Comparison of ENCODE assay signal across 10 mouse cellular contexts in the genomic region with DNA sequence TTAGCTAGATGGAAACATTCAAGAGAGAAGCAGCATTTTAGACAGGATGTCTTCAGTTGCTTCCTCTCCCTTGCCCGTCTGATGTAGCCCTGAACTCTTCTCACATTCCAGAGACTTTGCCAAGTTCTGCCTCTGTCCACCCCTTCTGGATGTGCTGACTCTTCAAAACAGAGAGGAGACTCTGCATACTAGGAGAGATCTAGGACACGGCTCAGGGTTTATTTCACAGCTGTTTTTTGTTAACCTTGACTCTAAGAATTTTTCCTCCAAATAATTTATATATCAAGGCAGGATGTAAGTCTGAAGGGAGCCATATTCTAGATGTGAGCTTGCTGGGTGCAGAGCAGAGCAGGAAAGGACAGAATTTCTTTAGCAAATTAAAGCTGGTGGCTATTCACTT.
DNase-seq lines count a peak whose midpoint lies in the region; ATAC-seq and TF ChIP-seq lines count a peak whose summit lies in the region.
"Had no signal": no experiment of that assay in that cellular context is flagged by ENCODE, and none has a peak within 500 bp of the region (broad histone marks: within the 10 kb centered on the region; RNA-seq: fewer than 3 reads in every experiment).

No protein-coding gene starts in this region.

- H3K4me3 ChIP-seq in hindbrain, embryonic 14.5 days (replicated peaks; ENCODE audit: low read length) = no peak overlapping the region
- H3K4me3 ChIP-seq in hindbrain, embryonic 11.5 days (ENCODE audit: low read depth, low read length) = no peak overlapping the region
- peak overlapping the region in 1 of 3 experiments; percentile 31 for H3K4me3 ChIP-seq in CH12.LX (replicated peaks in 1 of 3; ENCODE audit: low read depth in 2 of 3, low read length in 2 of 3, poor library complexity in 1 of 3)
- H3K4me3 ChIP-seq in embryonic facial prominence, embryonic 12.5 days = no peak overlapping the region
- no peak overlapping the region for H3K4me3 ChIP-seq in limb, embryonic 11.5 days (ENCODE audit: low read depth, low read length)

- 0 out of 2 replicates have a peak overlapping the region, but pooled peaks have one; percentile 43 for H3K27ac ChIP-seq in hindbrain, embryonic 14.5 days
- H3K27ac ChIP-seq in hindbrain, embryonic 11.5 days (ENCODE audit: low read depth, low read length) = no peak overlapping the region
- peak overlapping the region; percentile 72 for H3K27ac ChIP-seq in CH12.LX (ENCODE audit: insufficient read depth, low read depth)
- peak overlapping the region; percentile 59; the same call in 1 of the 2 replicates for H3K27ac ChIP-seq in embryonic facial prominence, embryonic 12.5 days
- H3K27ac ChIP-seq in limb, embryonic 11.5 days (replicated peaks; ENCODE audit: low read depth, low read length) = 0 out of 2 replicates have a peak overlapping the region, but pooled peaks have one; percentile 5

- no peak for TF ChIP-seq EP300 in CH12.LX (IDR thresholded peaks at IDR 0.05; ENCODE audit: low read length)

- WGBS in hindbrain, embryonic 14.5 days = 51% methylated on average over 2 of the region's 2 CpGs
- 54% methylated on average over 2 of the region's 2 CpGs for WGBS in hindbrain, embryonic 11.5 days
- WGBS in embryonic facial prominence, embryonic 12.5 days = 11% methylated on average over 2 of the region's 2 CpGs
- 29% methylated on average over 2 of the region's 2 CpGs for WGBS in limb, embryonic 11.5 days

- H3K4me1 ChIP-seq in hindbrain, embryonic 14.5 days (replicated peaks; ENCODE audit: control insufficient read depth, insufficient read depth, low read length) = no peaks in the 10 kb centered on the region; the same call in 1 of the 2 replicates
- H3K4me1 ChIP-seq in hindbrain, embryonic 11.5 days (replicated peaks; ENCODE audit: control insufficient read depth, insufficient read depth, low read length) = 0 out of 2 replicates have a peak, but pooled peaks cover 2% of the 10 kb centered on the region
- peaks cover 13 to 22% of the 10 kb centered on the region in 2 experiments for H3K4me1 ChIP-seq in CH12.LX (ENCODE audit: control insufficient read depth in 1 of 2, insufficient read depth in 2 of 2)
- peaks cover 17% of the 10 kb centered on the region for H3K4me1 ChIP-seq in embryonic facial prominence, embryonic 12.5 days
- H3K4me1 ChIP-seq in limb, embryonic 11.5 days (ENCODE audit: control insufficient read depth, insufficient read depth, low read length) = peaks cover 4% of the 10 kb centered on the region; the same call in 1 of the 2 replicates

- no peak for DNase-seq in hindbrain, embryonic 14.5 days (ENCODE audit: low spot score)
- DNase-seq in hindbrain, embryonic 11.5 days (ENCODE audit: low spot score) = no peak
- DNase-seq in CH12.LX (ENCODE audit: extremely low read depth) = no peak
- no peak for DNase-seq in limb, embryonic 11.5 days (ENCODE audit: low spot score)
- no peak for DNase-seq in embryo, embryonic 10 days (ENCODE audit: low spot score)
- no peak for DNase-seq in gastrocnemius, adult 8-10 months (ENCODE audit: low spot score in 2 of 2)
- DNase-seq: layer of hippocampus, postnatal 36 days; thymus, adult 2 months had no signal

- no peaks in the 10 kb centered on the region for H3K79me2 ChIP-seq in CH12.LX (replicated peaks; ENCODE audit: control insufficient read depth, extremely low read depth, insufficient read depth, poor library complexity, severe bottlenecking)

- no peak for ATAC-seq in hindbrain, embryonic 14.5 days (ENCODE audit: low FRiP score)
- no peak for ATAC-seq in hindbrain, embryonic 11.5 days (ENCODE audit: low FRiP score)
- no peak for ATAC-seq in embryonic facial prominence, embryonic 12.5 days (ENCODE audit: insufficient number of reproducible peaks, insufficient read depth, low FRiP score, low TSS enrichment)
- no peak for ATAC-seq in limb, embryonic 11.5 days (ENCODE audit: insufficient number of reproducible peaks, low FRiP score, low TSS enrichment, low read depth)

- TF ChIP-seq RAD21 in CH12.LX (IDR thresholded peaks at IDR 0.05; ENCODE audit: low read depth, low read length) = no peak

- H3K9me3 ChIP-seq in hindbrain, embryonic 14.5 days (ENCODE audit: control insufficient read depth, low read length) = no peaks in the 10 kb centered on the region
- no peaks in the 10 kb centered on the region for H3K9me3 ChIP-seq in hindbrain, embryonic 11.5 days (ENCODE audit: control insufficient read depth, low read length)
- H3K9me3 ChIP-seq in CH12.LX (replicated peaks; ENCODE audit: low read length) = no peaks in the 10 kb centered on the region
- no peaks in the 10 kb centered on the region for H3K9me3 ChIP-seq in embryonic facial prominence, embryonic 12.5 days
- no peaks in the 10 kb centered on the region for H3K9me3 ChIP-seq in limb, embryonic 11.5 days (ENCODE audit: control insufficient read depth, low read length)
- H3K9me3 ChIP-seq: G1E had no signal

- no peaks in the 10 kb centered on the region for H3K36me3 ChIP-seq in hindbrain, embryonic 14.5 days (replicated peaks; ENCODE audit: control insufficient read depth, insufficient read depth)
- no peaks in the 10 kb centered on the region for H3K36me3 ChIP-seq in hindbrain, embryonic 11.5 days (ENCODE audit: control insufficient read depth, insufficient read depth, low read length)
- no peaks in the 10 kb centered on the region for H3K36me3 ChIP-seq in CH12.LX (replicated peaks in 1 of 2; ENCODE audit: control insufficient read depth in 1 of 2, insufficient read depth in 1 of 2, low read length in 1 of 2)
- H3K36me3 ChIP-seq in embryonic facial prominence, embryonic 12.5 days = no peaks in the 10 kb centered on the region
- no peaks in the 10 kb centered on the region for H3K36me3 ChIP-seq in limb, embryonic 11.5 days (ENCODE audit: control insufficient read depth, insufficient read depth, low read length)
- H3K36me3 ChIP-seq: G1E had no signal

- dilution Hi-C loops in CH12.LX (cut with MboI; ENCODE audit: extremely low pct_ligation_motif_present, extremely low pct_unique_long_range_greater_than_20kb, low sequenced_read_pairs) = no loop called here

- TF ChIP-seq POLR2A in CH12.LX (IDR thresholded peaks at IDR 0.05; ENCODE audit: low read depth, low read length) = no peak

- no peak overlapping the region for H3K4me2 ChIP-seq in hindbrain, embryonic 14.5 days (replicated peaks)
- no peak overlapping the region for H3K4me2 ChIP-seq in hindbrain, embryonic 11.5 days (replicated peaks; ENCODE audit: low read depth, low read length)
- no peak overlapping the region for H3K4me2 ChIP-seq in CH12.LX (ENCODE audit: insufficient read depth, low read depth, poor library complexity, severe bottlenecking)
- no peak overlapping the region for H3K4me2 ChIP-seq in embryonic facial prominence, embryonic 12.5 days (replicated peaks)
- no peak overlapping the region for H3K4me2 ChIP-seq in limb, embryonic 11.5 days (ENCODE audit: low read depth, severe bottlenecking)

- no peak for TF ChIP-seq CTCF in CH12.LX (conservative IDR thresholded peaks at IDR 0.05 in 1 of 2, IDR thresholded peaks at IDR 0.05 in 1 of 2; ENCODE audit: low read depth in 2 of 2, low read length in 2 of 2)

- H3K9ac ChIP-seq in hindbrain, embryonic 14.5 days = no peak overlapping the region
- H3K9ac ChIP-seq in hindbrain, embryonic 11.5 days (ENCODE audit: low read depth, low read length) = no peak overlapping the region
- peak overlapping the region; percentile 27; the same call in 1 of the 2 replicates for H3K9ac ChIP-seq in CH12.LX (ENCODE audit: insufficient read depth, low read depth)
- H3K9ac ChIP-seq in embryonic facial prominence, embryonic 12.5 days = no peak overlapping the region
- H3K9ac ChIP-seq in limb, embryonic 11.5 days (ENCODE audit: low read length) = no peak overlapping the region

- no peaks in the 10 kb centered on the region for H3K27me3 ChIP-seq in hindbrain, embryonic 14.5 days (ENCODE audit: control insufficient read depth, insufficient read depth, low read length)
- H3K27me3 ChIP-seq in hindbrain, embryonic 11.5 days (ENCODE audit: control insufficient read depth, insufficient read depth, low read length) = no peaks in the 10 kb centered on the region
- H3K27me3 ChIP-seq in CH12.LX (replicated peaks) = no peaks in the 10 kb centered on the region
- no peaks in the 10 kb centered on the region for H3K27me3 ChIP-seq in embryonic facial prominence, embryonic 12.5 days
- H3K27me3 ChIP-seq in limb, embryonic 11.5 days (ENCODE audit: control insufficient read depth, insufficient read depth, low read length) = no peaks in the 10 kb centered on the region

- in situ Hi-C loops in CH12.LX (cut with MboI; ENCODE audit: low pct_ligation_motif_present, low pct_unique_long_range_greater_than_20kb, low sequenced_read_pairs) = no loop called here

TF ChIP-seq in CH12.LX, 34 proteins besides CTCF, POLR2A, EP300 and RAD21:
- TF ChIP-seq ZKSCAN1 (IDR thresholded peaks at IDR 0.05; ENCODE audit: borderline replicate concordance, low read depth, low read length) = no peak
- no peak for TF ChIP-seq USF1 (IDR thresholded peaks at IDR 0.05; ENCODE audit: low read depth, low read length)
- no peak for TF ChIP-seq UBTF (IDR thresholded peaks at IDR 0.05; ENCODE audit: low read depth, low read length)
- 0 out of 2 replicates have a peak, but pooled peaks have one; percentile 34 for TF ChIP-seq MAFK (IDR thresholded peaks at IDR 0.05; ENCODE audit: insufficient replicate concordance, low read length)
